Mouse (Mus musculus) layer of hippocampus, postnatal 14 days (tissue): ENCODE data around the gene Lrsam1. TPM values are rescaled to one million over a fixed set of nuclear protein-coding genes. Genes with fewer than 3 reads are reported as not detected.

Source experiments
- DNase-seq, 2 experiments: peaks; one replicate each; pipeline ENCODE4 v3.0.0; 2021 to 2022; ENCODE audit warnings: low spot score in 2 of 2, mixed read lengths in 1 of 2
- total RNA-seq, 2 experiments: library from RNA; stranded (reverse); gene quantifications; 2 replicates each; pipeline ENCODE4 v1.2.3; 2021

Gene Lrsam1
- total RNA-seq, 2 experiments from 2014 or later, result 33.9 to 38.2 TPM

- no peak for DNase-seq
These were observed 6.7 kb upstream of the Lrsam1 start for GRCm38 (mm10) chr2:32968024-32968614.

GRCm38 (mm10) chr2:32966689-32967631, 5.5 kb upstream of the Lrsam1 start:
- DNase-seq, result peak; percentile 88 to 90

- no peak for DNase-seq
These were observed 4.8 kb upstream of the Lrsam1 start for GRCm38 (mm10) chr2:32966184-32966688.

GRCm38 (mm10) chr2:32965511-32966183, 4.2 kb upstream of the Lrsam1 start:
- DNase-seq, result no peak

GRCm38 (mm10) chr2:32964659-32965457, 3.4 kb upstream of the Lrsam1 start:
- no peak for DNase-seq

GRCm38 (mm10) chr2:32963981-32964380, 2.6 kb upstream of the Lrsam1 start:
- no peak for DNase-seq

- DNase-seq, result no peak
These were observed 2.1 kb upstream of the Lrsam1 start for GRCm38 (mm10) chr2:32963544-32963943.

- DNase-seq, result no peak
These were observed 1.4 kb upstream of the Lrsam1 start for GRCm38 (mm10) chr2:32962875-32963220.

GRCm38 (mm10) chr2:32962062-32962874, 854 bp upstream of the Lrsam1 start:
- DNase-seq, result peak in 1 of 2 experiments; percentile 50

GRCm38 (mm10) chr2:32960273-32960672, 1.1 kb downstream of the Lrsam1 start:
- no peak for DNase-seq

- no peak for DNase-seq
These were observed 4.1 kb downstream of the Lrsam1 start for GRCm38 (mm10) chr2:32957344-32957743.

GRCm38 (mm10) chr2:32954581-32954980, 6.8 kb downstream of the Lrsam1 start:
- DNase-seq, result no peak

GRCm38 (mm10) chr2:32947454-32947853, 14.0 kb downstream of the Lrsam1 start:
- DNase-seq, result no peak

GRCm38 (mm10) chr2:32940483-32940882, 20.9 kb downstream of the Lrsam1 start:
- no peak for DNase-seq

- DNase-seq, result peak in 1 of 2 experiments; percentile 72
These were observed 22.0 kb downstream of the Lrsam1 start for GRCm38 (mm10) chr2:32939418-32939817.

- no peak for DNase-seq
These were observed 22.7 kb downstream of the Lrsam1 start for GRCm38 (mm10) chr2:32938741-32939140.

- no peak for DNase-seq
These were observed 29.7 kb downstream of the Lrsam1 start for GRCm38 (mm10) chr2:32931730-32932129.

- no peak for DNase-seq
These were observed 32.2 kb downstream of the Lrsam1 start for GRCm38 (mm10) chr2:32928947-32929829.
